Mouse (Mus musculus) liver, adult 2 months (tissue): ENCODE measurements at regions not wholly inside any gene's neighbourhood (a gene's known extent, or its start where the extent isn't known, plus 50 kb on each side); places are given as distances from the start of the nearest gene placed in this dataset.

Experiments used
- CTCF ChIP-seq: fragments of 200-500 bp; IDR thresholded peaks from 2 replicates; pipeline ENCODE4 v1.5.1; 2011; ENCODE audit warnings: low read depth, low read length, control low read depth
- POLR2A ChIP-seq: fragments of 200-500 bp; IDR thresholded peaks from 2 replicates; pipeline ENCODE4 v1.6.1; 2011; ENCODE audit warnings: low read length, control low read depth; ENCODE audit not compliant: insufficient read depth; ENCODE audit errors: extremely low read depth

- no peak for TF ChIP-seq POLR2A
- no peak for TF ChIP-seq CTCF
Measured at GRCm38 (mm10) chr11:18750080-18750375, 268.8 kb downstream of the Meis1 start.
